Mouse (Mus musculus) heart, adult 2 months (tissue): ENCODE measurements around the gene Itgb6. TPM values are rescaled to one million over a fixed set of nuclear protein-coding genes. Genes with fewer than 3 reads are reported as not detected.

Source experiments
- DNase-seq, 2 experiments: peaks; one replicate each; pipeline ENCODE4 v3.0.0; 2021
- H3K27ac ChIP-seq: fragments of 200-600 bp; 2 replicates; pipeline ENCODE4 v1.8.1; 2022
- H3K27me3 ChIP-seq: fragments of 200-500 bp; 2 replicates; pipeline ENCODE4 v1.6.1; 2012; ENCODE audit warnings: mild to moderate bottlenecking, low read length, inconsistent platforms, mixed read lengths; ENCODE audit not compliant: control insufficient read depth, insufficient read depth
- H3K36me3 ChIP-seq: fragments of 200-500 bp; 2 replicates; pipeline ENCODE4 v1.6.1; 2012; ENCODE audit warnings: low read length, inconsistent platforms; ENCODE audit not compliant: control insufficient read depth, insufficient read depth
- H3K4me1 ChIP-seq: fragments of 200-500 bp; 2 replicates; pipeline ENCODE4 v1.6.1; 2011; ENCODE audit warnings: low read length; ENCODE audit not compliant: control insufficient read depth, insufficient read depth
- H3K4me3 ChIP-seq: fragments of 200-600 bp; 2 replicates; pipeline ENCODE4 v1.8.1; 2022
- H3K79me2 ChIP-seq: fragments of 200-500 bp; replicated peaks from 2 replicates; pipeline ENCODE4 v1.6.1; 2012; ENCODE audit warnings: mild to moderate bottlenecking, inconsistent platforms, low read length, moderate library complexity, mixed read lengths; ENCODE audit not compliant: control insufficient read depth, insufficient read depth
- H3K9ac ChIP-seq: fragments of 200-500 bp; 2 replicates; pipeline ENCODE4 v1.6.1; 2012; ENCODE audit warnings: low read depth, mild to moderate bottlenecking, control low read depth, inconsistent platforms, low read length, mixed read lengths
- CTCF ChIP-seq: fragments of 200-600 bp; IDR thresholded peaks from 2 replicates; pipeline ENCODE4 v1.8.1; 2022; ENCODE audit warnings: antibody characterized with exemption, mild to moderate bottlenecking, moderate library complexity
- EP300 ChIP-seq: fragments of 200-500 bp; IDR thresholded peaks from 2 replicates; pipeline ENCODE4 v1.6.1; 2011; ENCODE audit warnings: low read depth, low read length, control low read depth; ENCODE audit not compliant: insufficient read depth
- POLR2A ChIP-seq: fragments of 200-500 bp; IDR thresholded peaks from 2 replicates; pipeline ENCODE4 v1.6.1; 2011; ENCODE audit warnings: mild to moderate bottlenecking, low read depth, low read length, control low read depth; ENCODE audit not compliant: insufficient read depth
- WGBS: fragments of 180-500 bp; shearing (Covaris S2); methylation state at CpG from one replicate; pipeline ENCODE4 v1.1.7; 2018; 5-methylcytosine and 5-hydroxymethylcytosine counted together
- intact Hi-C: fragments of 180-260 bp; cut with DNase I; formaldehyde crosslinking; loops from one replicate; pipeline ENCODE4 v1.15.1; 2025
- polyA plus RNA-seq: library from polyadenylated mRNA; depleted of rRNA; stranded (reverse); fragments of >200 nt; gene quantifications from 2 replicates; pipeline ENCODE4 v1.2.3, GENCODE M21; 2012
- total RNA-seq, 2 experiments: library from RNA; stranded (reverse); gene quantifications; 2 replicates each; pipeline ENCODE4 v1.2.3; 2021

Itgb6 gene
- total and polyA plus RNA-seq, 3 experiments = 10.5 to 32.4 (median 21.0) TPM

GRCm38 (mm10) chr2:60622161-60622560 is 100.3 kb downstream of the Itgb6 start:
- H3K27ac ChIP-seq = no peak overlapping the region
- no peaks in the 10 kb centered on the region for H3K27me3 ChIP-seq
- 78% methylated on average over 7 of the region's 7 CpGs for WGBS
- TF ChIP-seq CTCF (no peak), EP300 (no peak), POLR2A (no peak)
- H3K9ac ChIP-seq = no peak overlapping the region
- no peak overlapping the region for H3K4me3 ChIP-seq
- H3K79me2 ChIP-seq = no peaks in the 10 kb centered on the region
- H3K36me3 ChIP-seq = no peaks in the 10 kb centered on the region
- H3K4me1 ChIP-seq = no peaks in the 10 kb centered on the region
- intact Hi-C loops = no loop called here
- DNase-seq = no peak

GRCm38 (mm10) chr2:60614758-60615157 is 107.7 kb downstream of the Itgb6 start:
- no peak for DNase-seq
- H3K27me3 ChIP-seq = no peaks in the 10 kb centered on the region
- TF ChIP-seq POLR2A (no peak), EP300 (no peak), CTCF (no peak)
- WGBS = 94% methylated on average over 7 of the region's 7 CpGs
- intact Hi-C loops = no loop called here
- H3K4me1 ChIP-seq = no peaks in the 10 kb centered on the region
- H3K9ac ChIP-seq = no peak overlapping the region
- no peak overlapping the region for H3K27ac ChIP-seq
- H3K36me3 ChIP-seq = no peaks in the 10 kb centered on the region
- H3K79me2 ChIP-seq = no peaks in the 10 kb centered on the region
- no peak overlapping the region for H3K4me3 ChIP-seq

- intact Hi-C loops = no loop called here
- TF ChIP-seq EP300 (no peak), CTCF (no peak), POLR2A (no peak)
- H3K27ac ChIP-seq = no peak overlapping the region
These were observed 108.6 kb downstream of the Itgb6 start for GRCm38 (mm10) chr2:60613857-60614228.

GRCm38 (mm10) chr2:60612906-60613856 is 109.3 kb downstream of the Itgb6 start:
- Histone ChIP-seq H3K36me3 (no peaks in the 10 kb centered on the region), H3K9ac (no peak overlapping the region), H3K79me2 (no peaks in the 10 kb centered on the region), H3K4me1 (no peaks in the 10 kb centered on the region), H3K27ac (no peak overlapping the region), H3K4me3 (no peak overlapping the region), H3K27me3 (no peaks in the 10 kb centered on the region)
- intact Hi-C loops = no loop called here
- TF ChIP-seq EP300 (no peak), POLR2A (no peak), CTCF (no peak)
- 94% methylated on average over 15 of the region's 15 CpGs for WGBS
- DNase-seq = no peak

More at GRCm38 (mm10) chr2:60613857-60614228, 108.6 kb downstream of the Itgb6 start:
- H3K27me3 ChIP-seq = no peaks in the 10 kb centered on the region
- no peak overlapping the region for H3K4me3 ChIP-seq
- 72% methylated on average over 3 of the region's 3 CpGs for WGBS
- no peaks in the 10 kb centered on the region for H3K4me1 ChIP-seq
- H3K36me3 ChIP-seq = no peaks in the 10 kb centered on the region
- H3K79me2 ChIP-seq = no peaks in the 10 kb centered on the region
- H3K9ac ChIP-seq = no peak overlapping the region
- no peak for DNase-seq

- Histone ChIP-seq H3K9ac (no peak overlapping the region), H3K4me3 (no peak overlapping the region), H3K79me2 (no peaks in the 10 kb centered on the region), H3K36me3 (no peaks in the 10 kb centered on the region), H3K4me1 (no peaks in the 10 kb centered on the region), H3K27ac (no peak overlapping the region), H3K27me3 (no peaks in the 10 kb centered on the region)
- 68% methylated on average over 3 of the region's 3 CpGs for WGBS
- intact Hi-C loops = no loop called here
- DNase-seq = no peak
- TF ChIP-seq POLR2A (no peak), CTCF (no peak), EP300 (no peak)
These were observed 110.8 kb downstream of the Itgb6 start for GRCm38 (mm10) chr2:60611622-60612021.
